Mouse (Mus musculus) MEL (cell line): ENCODE data around the gene Ogfod2. TPM values are rescaled to one million over a fixed set of nuclear protein-coding genes. Genes with fewer than 3 reads are reported as not detected.

Experiments
- DNase-seq: peaks from one replicate; pipeline ENCODE4 v3.0.0; 2011; ENCODE audit warnings: low read depth, low spot score
- H3K27ac ChIP-seq: 2 replicates; pipeline ENCODE4 v1.5.1; 2012; ENCODE audit warnings: low read depth, mild to moderate bottlenecking, control low read depth, low read length, moderate library complexity; ENCODE audit not compliant: control insufficient read depth
- H3K27me3 ChIP-seq, 2 experiments: fragments of 150-350 bp in 1 of 2; sonication (generic) in 1 of 2; 2 replicates each; pipeline ENCODE4 v1.6.1; 2012; ENCODE audit warnings: low read length in 2 of 2, mild to moderate bottlenecking in 2 of 2, improper control_type of control experiment in 1 of 2, moderate library complexity in 1 of 2; ENCODE audit not compliant: insufficient read depth in 2 of 2, control insufficient read depth in 1 of 2
- H3K36me3 ChIP-seq, 2 experiments: 2 replicates each; pipeline ENCODE4 v1.6.1; 2012 to 2014; ENCODE audit warnings: low read length in 2 of 2, improper control_type of control experiment in 1 of 2, inconsistent platforms in 1 of 2, mild to moderate bottlenecking in 1 of 2; ENCODE audit not compliant: insufficient read depth in 2 of 2, control insufficient read depth in 1 of 2
- H3K4me1 ChIP-seq, 2 experiments: fragments of 150-350 bp in 1 of 2; sonication (generic) in 1 of 2; 2 replicates each; pipeline ENCODE4 v1.6.1; 2012; ENCODE audit warnings: low read length in 2 of 2, improper control_type of control experiment in 1 of 2, mild to moderate bottlenecking in 1 of 2; ENCODE audit not compliant: insufficient read depth in 2 of 2, control insufficient read depth in 1 of 2
- H3K4me3 ChIP-seq, 2 experiments: fragments of 150-350 bp in 1 of 2; sonication (generic) in 1 of 2; 2 replicates each; pipeline ENCODE4 v1.5.1; 2012; ENCODE audit warnings: low read depth in 2 of 2, low read length in 2 of 2, mild to moderate bottlenecking in 2 of 2, moderate library complexity in 2 of 2, control low read depth in 1 of 2, improper control_type of control experiment in 1 of 2; ENCODE audit not compliant: control insufficient read depth in 1 of 2, insufficient read depth in 1 of 2
- H3K79me2 ChIP-seq: 2 replicates; pipeline ENCODE4 v1.6.1; 2012; ENCODE audit warnings: mild to moderate bottlenecking, low read length, moderate library complexity; ENCODE audit not compliant: control insufficient read depth, poor library complexity, insufficient read depth
- H3K9ac ChIP-seq: 2 replicates; pipeline ENCODE4 v1.6.1; 2012; ENCODE audit warnings: low read depth, mild to moderate bottlenecking, control low read depth, low read length, moderate library complexity; ENCODE audit not compliant: control insufficient read depth, poor library complexity, severe bottlenecking
- H3K9me3 ChIP-seq: fragments of 150-350 bp; sonication (generic); replicated peaks from 2 replicates; pipeline ENCODE4 v1.6.1; 2012; ENCODE audit warnings: mild to moderate bottlenecking, low read length, improper control_type of control experiment, moderate library complexity; ENCODE audit not compliant: insufficient read depth
- BHLHE40 ChIP-seq: IDR thresholded peaks from 2 replicates; pipeline ENCODE4 v1.6.1; 2012; ENCODE audit warnings: low read depth, mild to moderate bottlenecking, inconsistent platforms, low read length, improper control_type of control experiment, borderline replicate concordance
- CHD1 ChIP-seq: IDR thresholded peaks from 2 replicates; pipeline ENCODE4 v1.6.1; 2012; ENCODE audit warnings: low read depth, mild to moderate bottlenecking, inconsistent platforms, low read length, improper control_type of control experiment
- CHD2 ChIP-seq: IDR thresholded peaks from 2 replicates; pipeline ENCODE4 v1.6.1; 2011; ENCODE audit warnings: low read length, improper control_type of control experiment
- CTCF ChIP-seq, 3 experiments: IDR thresholded peaks in 2 of 3; conservative IDR thresholded peaks in 1 of 3; 2 replicates each; pipeline ENCODE4 v1.5.1; 2011 to 2012; ENCODE audit warnings: low read length in 3 of 3, low read depth in 2 of 3, mild to moderate bottlenecking in 2 of 3, improper control_type of control experiment in 1 of 3, inconsistent platforms in 1 of 3, mixed read lengths in 1 of 3, moderate library complexity in 1 of 3; ENCODE audit not compliant: control insufficient read depth in 1 of 3, insufficient read depth in 1 of 3, poor library complexity in 1 of 3, severe bottlenecking in 1 of 3
- ELF1 ChIP-seq: IDR thresholded peaks from 2 replicates; pipeline ENCODE4 v1.6.1; 2014; ENCODE audit warnings: low read depth, mild to moderate bottlenecking, inconsistent platforms, low read length, improper control_type of control experiment, moderate library complexity
- EP300 ChIP-seq, 2 experiments: IDR thresholded peaks; 2 replicates each; pipeline ENCODE4 v1.6.1; 2011; ENCODE audit warnings: improper control_type of control experiment in 2 of 2, low read length in 2 of 2, low read depth in 1 of 2, mild to moderate bottlenecking in 1 of 2
- ETS1 ChIP-seq: IDR thresholded peaks from 2 replicates; pipeline ENCODE4 v1.6.1; 2012; ENCODE audit warnings: low read depth, mild to moderate bottlenecking, inconsistent platforms, low read length, improper control_type of control experiment, moderate library complexity
- HCFC1 ChIP-seq: IDR thresholded peaks from 2 replicates; pipeline ENCODE4 v1.6.1; 2012; ENCODE audit warnings: low read depth, mild to moderate bottlenecking, inconsistent platforms, low read length, improper control_type of control experiment, moderate library complexity
- JUND ChIP-seq: IDR thresholded peaks from 2 replicates; pipeline ENCODE4 v1.6.1; 2011; ENCODE audit warnings: low read depth, mild to moderate bottlenecking, improper control_type of control experiment, low read length
- MAFK ChIP-seq: IDR thresholded peaks from 2 replicates; pipeline ENCODE4 v1.6.1; 2011; ENCODE audit warnings: low read depth, mild to moderate bottlenecking, low read length, improper control_type of control experiment, borderline replicate concordance
- MAZ ChIP-seq: IDR thresholded peaks from 2 replicates; pipeline ENCODE4 v1.6.1; 2012; ENCODE audit warnings: low read depth, mild to moderate bottlenecking, inconsistent platforms, low read length, improper control_type of control experiment
- MXI1 ChIP-seq: IDR thresholded peaks from 2 replicates; pipeline ENCODE4 v1.6.1; 2011; ENCODE audit warnings: mild to moderate bottlenecking, low read depth, low read length, improper control_type of control experiment
- NELFE ChIP-seq: IDR thresholded peaks from 2 replicates; pipeline ENCODE4 v1.6.1; 2011; ENCODE audit warnings: low read depth, low read length, improper control_type of control experiment
- NRF1 ChIP-seq: IDR thresholded peaks from 2 replicates; pipeline ENCODE4 v1.6.1; 2014; ENCODE audit warnings: low read depth, mild to moderate bottlenecking, inconsistent platforms, low read length, improper control_type of control experiment, moderate library complexity; ENCODE audit not compliant: poor library complexity, insufficient read depth, severe bottlenecking
- POLR2AphosphoS2 ChIP-seq: IDR thresholded peaks from 2 replicates; pipeline ENCODE4 v1.6.1; 2011; ENCODE audit warnings: low read length, improper control_type of control experiment
- POLR2AphosphoS5 ChIP-seq: IDR thresholded peaks from 2 replicates; pipeline ENCODE4 v1.6.1; 2012; ENCODE audit warnings: low read depth, borderline replicate concordance, mild to moderate bottlenecking, inconsistent platforms, low read length, moderate library complexity, mixed read lengths
- RAD21 ChIP-seq: IDR thresholded peaks from 2 replicates; pipeline ENCODE4 v1.6.1; 2011; ENCODE audit warnings: mild to moderate bottlenecking, low read depth, low read length, improper control_type of control experiment
- RCOR1 ChIP-seq: IDR thresholded peaks from 2 replicates; pipeline ENCODE4 v1.6.1; 2012; ENCODE audit warnings: low read depth, mild to moderate bottlenecking, inconsistent platforms, low read length, improper control_type of control experiment
- SIN3A ChIP-seq: IDR thresholded peaks from 2 replicates; pipeline ENCODE4 v1.6.1; 2012; ENCODE audit warnings: low read length, improper control_type of control experiment, inconsistent platforms
- TAL1 ChIP-seq: IDR thresholded peaks from 2 replicates; pipeline ENCODE4 v1.6.1; 2012; ENCODE audit warnings: mild to moderate bottlenecking, inconsistent platforms, low read length, moderate library complexity, mixed read lengths
- TBP ChIP-seq: IDR thresholded peaks from 2 replicates; pipeline ENCODE4 v1.8.0; 2011; ENCODE audit warnings: low read depth, low read length, improper control_type of control experiment
- USF1 ChIP-seq: IDR thresholded peaks from 2 replicates; pipeline ENCODE4 v1.6.1; 2014; ENCODE audit warnings: low read depth, mild to moderate bottlenecking, inconsistent platforms, low read length, improper control_type of control experiment, moderate library complexity
- USF2 ChIP-seq, 2 experiments: IDR thresholded peaks; 2 replicates each; pipeline ENCODE4 v1.6.1; 2011 to 2012; ENCODE audit warnings: improper control_type of control experiment in 2 of 2, low read length in 2 of 2, borderline replicate concordance in 1 of 2, inconsistent platforms in 1 of 2, low read depth in 1 of 2, mild to moderate bottlenecking in 1 of 2; ENCODE audit not compliant: insufficient read depth in 1 of 2
- ZC3H11A ChIP-seq: IDR thresholded peaks from 2 replicates; pipeline ENCODE4 v1.6.1; 2012; ENCODE audit warnings: low read depth, mild to moderate bottlenecking, inconsistent platforms, low read length, improper control_type of control experiment
- ZKSCAN1 ChIP-seq: IDR thresholded peaks from 2 replicates; pipeline ENCODE4 v1.6.1; 2012; ENCODE audit warnings: low read depth, mild to moderate bottlenecking, inconsistent platforms, low read length, improper control_type of control experiment, moderate library complexity
- ZMIZ1 ChIP-seq: IDR thresholded peaks from 2 replicates; pipeline ENCODE4 v1.6.1; 2012; ENCODE audit warnings: low read depth, mild to moderate bottlenecking, inconsistent platforms, low read length, improper control_type of control experiment, moderate library complexity
- ZNF384 ChIP-seq: IDR thresholded peaks from 2 replicates; pipeline ENCODE4 v1.6.1; 2012; ENCODE audit warnings: low read depth, mild to moderate bottlenecking, inconsistent platforms, low read length, improper control_type of control experiment
- polyA plus RNA-seq, 2 experiments: library from polyadenylated mRNA; stranded (reverse) in 1 of 2; unstranded in 1 of 2; fragments of >175 nt in 1 of 2; fragments of >200 nt in 1 of 2; gene quantifications; 2 replicates each; pipeline versions ENCODE4 v1.2.1 to v1.2.4; 2012; ENCODE audit warnings: low replicate concordance in 2 of 2, low read depth in 1 of 2; ENCODE audit not compliant: insufficient read length in 2 of 2, insufficient read depth in 1 of 2, missing spikeins in 1 of 2
- total RNA-seq: library from RNA; depleted of rRNA; stranded (reverse); fragments of 300-350 nt; gene quantifications from 2 replicates; pipeline ENCODE4 v1.2.3, GENCODE M21; 2012

Gene Ogfod2
- total and polyA plus RNA-seq, 3 experiments: 39.8 to 51.2 TPM; not detected in 1

- Histone ChIP-seq H3K4me1 (no peaks in the 10 kb centered on the region), H3K9ac (no peak overlapping the region), H3K79me2 (no peaks in the 10 kb centered on the region), H3K27ac (no peak overlapping the region), H3K36me3 (no peaks in the 10 kb centered on the region), H3K27me3 (no peaks in the 10 kb centered on the region), H3K9me3 (no peaks in the 10 kb centered on the region), H3K4me3 (no peak overlapping the region)
- TF ChIP-seq NRF1 (no peak), POLR2AphosphoS2 (no peak), USF1 (no peak), BHLHE40 (no peak), MXI1 (no peak), ZMIZ1 (no peak), EP300 (IDR thresholded peaks at IDR 0.05; ENCODE audit: low read depth in 1 of 2, low read length in 2 of 2) (no peak), ETS1 (no peak), MAZ (no peak), HCFC1 (no peak), JUND (no peak)
- no peak for DNase-seq
Observed at GRCm38 (mm10) chr5:124082941-124083688, 29.0 kb upstream of the Ogfod2 start.

GRCm38 (mm10) chr5:124083850-124084587 is 28.1 kb upstream of the Ogfod2 start:
- H3K4me1 ChIP-seq: no peaks in the 10 kb centered on the region
- no peaks in the 10 kb centered on the region for H3K9me3 ChIP-seq
- no peak for DNase-seq
- H3K27ac ChIP-seq: no peak overlapping the region
- no peak overlapping the region for H3K9ac ChIP-seq
- H3K79me2 ChIP-seq: no peaks in the 10 kb centered on the region
- no peak overlapping the region for H3K4me3 ChIP-seq
- H3K36me3 ChIP-seq: no peaks in the 10 kb centered on the region
- no peaks in the 10 kb centered on the region for H3K27me3 ChIP-seq
- TF ChIP-seq HCFC1 (no peak), CHD2 (no peak), SIN3A (no peak), ZKSCAN1 (no peak), MAFK (no peak), CTCF (IDR thresholded peaks at IDR 0.05 in 2 of 3, conservative IDR thresholded peaks at IDR 0.05 in 1 of 3; ENCODE audit: control insufficient read depth in 1 of 3, insufficient read depth in 1 of 3, low read depth in 2 of 3, low read length in 3 of 3, poor library complexity in 1 of 3, severe bottlenecking in 1 of 3) (no peak), USF2 (IDR thresholded peaks at IDR 0.05; ENCODE audit: borderline replicate concordance in 1 of 2, insufficient read depth in 1 of 2, low read depth in 1 of 2, low read length in 2 of 2) (no peak), CHD1 (no peak), USF1 (no peak), ZNF384 (no peak), NELFE (no peak), ZC3H11A (no peak), RAD21 (no peak), MAZ (no peak), RCOR1 (no peak), TBP (no peak), NRF1 (no peak), ELF1 (no peak), POLR2AphosphoS5 (no peak), TAL1 (no peak)
